Mouse (Mus musculus): ENCODE results near the gene Zfp12. TPM values are rescaled to one million over a fixed set of nuclear protein-coding genes. Genes with fewer than 3 reads are reported as not detected.

Gene Zfp12
- total RNA-seq, 1 experiment = 8.6 TPM

DNA sequence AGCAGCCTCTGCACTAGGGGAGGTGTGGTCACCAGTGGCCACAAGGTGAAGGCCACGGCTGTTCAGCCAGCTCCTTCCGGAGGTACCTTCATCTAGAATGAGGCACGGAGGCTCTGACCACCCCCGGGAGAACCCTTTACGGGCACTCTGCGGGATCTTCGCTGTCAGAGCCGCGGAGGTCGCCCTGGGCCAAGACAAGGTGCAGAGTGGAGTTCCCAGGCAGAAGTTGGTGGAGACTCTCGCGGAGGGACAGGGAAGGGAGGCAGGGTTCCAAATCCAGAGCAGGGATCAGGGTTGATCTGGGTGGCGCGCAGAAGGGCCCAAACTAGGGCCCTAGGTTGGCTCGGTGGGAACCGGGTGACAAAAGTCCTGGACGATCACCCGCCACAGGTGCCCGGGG lies 57.9 kb downstream of the Zfp12 start:
- H3K36me3 ChIP-seq (ENCODE audit: control insufficient read depth, insufficient read depth, low read length, poor library complexity, severe bottlenecking) = no peaks in the 10 kb centered on the region
- peaks cover under 1 to 2% of the 10 kb centered on the region in 2 experiments; a peak in 2 of 4 replicates for H3K4me1 ChIP-seq (ENCODE audit: control insufficient read depth in 2 of 2, insufficient read depth in 2 of 2, low read length in 2 of 2, poor library complexity in 1 of 2)
- no peaks in the 10 kb centered on the region for H3K9me3 ChIP-seq (ENCODE audit: control insufficient read depth, insufficient read depth, low read depth, low read length)
- no peak for TF ChIP-seq HCFC1 (IDR thresholded peaks at IDR 0.05; ENCODE audit: borderline replicate concordance, insufficient read depth, low read length)
- TF ChIP-seq ZC3H11A (IDR thresholded peaks at IDR 0.05; ENCODE audit: borderline replicate concordance, low read depth, low read length) = no peak
- no peak for TF ChIP-seq CHD2 (IDR thresholded peaks at IDR 0.05; ENCODE audit: low read depth, low read length)
- TF ChIP-seq ZNF384 (IDR thresholded peaks at IDR 0.05; ENCODE audit: low read depth, low read length) = no peak
- no peak for TF ChIP-seq MAFK (IDR thresholded peaks at IDR 0.05; ENCODE audit: insufficient read depth, low read depth, low read length)
- DNase-seq (ENCODE audit: low read depth, low spot score) = no peak
- no peak overlapping the region for H3K27ac ChIP-seq (ENCODE audit: insufficient read depth, low read depth, low read length, poor library complexity, severe bottlenecking)
- H3K9ac ChIP-seq (ENCODE audit: insufficient read depth, low read depth, low read length, poor library complexity, severe bottlenecking) = peak overlapping the region; percentile 61; the same call in 1 of the 2 replicates
- in situ Hi-C loops (cut with MboI; ENCODE audit: low sequenced_read_pairs in 2 of 2, unreplicated experiment in 2 of 2) = no loop called here
- H3K4me3 ChIP-seq (ENCODE audit: insufficient read depth in 1 of 2, low read depth in 1 of 2, low read length in 2 of 2, poor library complexity in 1 of 2, severe bottlenecking in 1 of 2) = peak overlapping the region; percentile 61 to 62

DNA sequence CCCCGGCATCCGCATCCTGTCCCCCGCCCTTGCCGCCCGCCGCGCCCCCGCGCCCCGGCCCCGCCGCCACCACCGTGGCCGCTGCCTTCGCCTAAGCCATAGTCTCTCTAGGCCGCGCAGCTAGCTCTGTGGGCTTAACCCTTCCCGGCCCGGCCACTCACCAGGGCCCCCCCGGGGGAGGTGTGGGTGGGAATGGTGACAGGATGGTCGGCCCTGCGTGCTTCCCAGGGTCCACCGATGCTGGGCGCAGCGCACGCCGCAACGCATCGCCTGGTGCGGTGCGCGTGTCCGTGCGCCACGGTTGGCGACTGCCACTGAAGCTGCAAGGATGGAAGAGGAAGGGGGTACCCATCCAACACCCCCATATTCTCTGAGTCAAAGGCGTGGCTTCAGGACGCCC lies 58.4 kb downstream of the Zfp12 start, which contains the start of gene Zfp853:
TSS of gene Zfp853 (minus strand) at position 220 of the 400 bp plus-strand sequence.
- no peaks in the 10 kb centered on the region for H3K36me3 ChIP-seq (ENCODE audit: control insufficient read depth, insufficient read depth, low read length, poor library complexity, severe bottlenecking)
- peak within 1 kb of the TSS; percentile 61; the same call in 1 of the 2 replicates for H3K9ac ChIP-seq (ENCODE audit: insufficient read depth, low read depth, low read length, poor library complexity, severe bottlenecking)
- H3K9me3 ChIP-seq (ENCODE audit: control insufficient read depth, insufficient read depth, low read depth, low read length) = no peaks in the 10 kb centered on the region
- in situ Hi-C loops (cut with MboI; ENCODE audit: low sequenced_read_pairs in 2 of 2, unreplicated experiment in 2 of 2) = no loop called here
- peaks cover 2 to 3% of the 10 kb centered on the region in 2 experiments; a peak in 2 of 4 replicates for H3K4me1 ChIP-seq (ENCODE audit: control insufficient read depth in 2 of 2, insufficient read depth in 2 of 2, low read length in 2 of 2, poor library complexity in 1 of 2)
- no peak within 1 kb of the TSS for H3K27ac ChIP-seq (ENCODE audit: insufficient read depth, low read depth, low read length, poor library complexity, severe bottlenecking)
- TF ChIP-seq ZC3H11A (IDR thresholded peaks at IDR 0.05; ENCODE audit: borderline replicate concordance, low read depth, low read length) (no peak), HCFC1 (IDR thresholded peaks at IDR 0.05; ENCODE audit: borderline replicate concordance, insufficient read depth, low read length) (no peak), CHD2 (IDR thresholded peaks at IDR 0.05; ENCODE audit: low read depth, low read length) (no peak), MAFK (IDR thresholded peaks at IDR 0.05; ENCODE audit: insufficient read depth, low read depth, low read length) (no peak), ZNF384 (IDR thresholded peaks at IDR 0.05; ENCODE audit: low read depth, low read length) (no peak)
- H3K4me3 ChIP-seq (ENCODE audit: insufficient read depth in 1 of 2, low read depth in 1 of 2, low read length in 2 of 2, poor library complexity in 1 of 2, severe bottlenecking in 1 of 2) = peak within 1 kb of the TSS; percentile 61 to 62
- no peak for DNase-seq (ENCODE audit: low read depth, low spot score)

DNA sequence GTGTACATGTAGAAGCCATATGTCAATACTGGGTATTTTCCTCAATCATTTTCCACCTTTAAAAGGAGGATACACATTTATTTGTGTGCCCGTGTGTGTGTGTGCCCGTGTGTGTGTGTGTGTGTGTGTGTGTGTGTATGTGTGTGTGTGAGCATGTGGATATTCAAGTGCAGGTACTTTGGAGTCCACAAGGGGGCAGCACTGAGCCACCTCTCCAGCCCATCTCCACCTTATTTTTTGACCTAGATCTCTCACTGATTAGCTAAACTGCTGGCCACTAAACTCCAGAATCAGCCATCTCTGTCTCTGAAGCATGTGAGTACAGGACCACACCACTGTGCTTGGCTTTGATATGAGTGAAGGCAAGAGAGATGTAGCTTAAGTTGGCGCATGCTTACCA lies 59.9 kb downstream of the Zfp12 start:
- Histone ChIP-seq H3K27ac (ENCODE audit: insufficient read depth, low read depth, low read length, poor library complexity, severe bottlenecking) (no peak overlapping the region), H3K9me3 (ENCODE audit: control insufficient read depth, insufficient read depth, low read depth, low read length) (no peaks in the 10 kb centered on the region), H3K4me1 (ENCODE audit: control insufficient read depth in 2 of 2, insufficient read depth in 2 of 2, low read length in 2 of 2, poor library complexity in 1 of 2) (peaks cover 2 to 3% of the 10 kb centered on the region in 2 experiments; a peak in 2 of 4 replicates), H3K4me3 (ENCODE audit: insufficient read depth in 1 of 2, low read depth in 1 of 2, low read length in 2 of 2, poor library complexity in 1 of 2, severe bottlenecking in 1 of 2) (no peak overlapping the region), H3K36me3 (ENCODE audit: control insufficient read depth, insufficient read depth, low read length, poor library complexity, severe bottlenecking) (no peaks in the 10 kb centered on the region), H3K9ac (ENCODE audit: insufficient read depth, low read depth, low read length, poor library complexity, severe bottlenecking) (no peak overlapping the region)
- in situ Hi-C loops (cut with MboI; ENCODE audit: low sequenced_read_pairs in 2 of 2, unreplicated experiment in 2 of 2) = no loop called here
- no peak for DNase-seq (ENCODE audit: low read depth, low spot score)
- no peak for TF ChIP-seq MAFK (IDR thresholded peaks at IDR 0.05; ENCODE audit: insufficient read depth, low read depth, low read length)
- TF ChIP-seq HCFC1 (IDR thresholded peaks at IDR 0.05; ENCODE audit: borderline replicate concordance, insufficient read depth, low read length) = no peak
- TF ChIP-seq ZNF384 (IDR thresholded peaks at IDR 0.05; ENCODE audit: low read depth, low read length) = no peak
- no peak for TF ChIP-seq ZC3H11A (IDR thresholded peaks at IDR 0.05; ENCODE audit: borderline replicate concordance, low read depth, low read length)
- no peak for TF ChIP-seq CHD2 (IDR thresholded peaks at IDR 0.05; ENCODE audit: low read depth, low read length)

DNA sequence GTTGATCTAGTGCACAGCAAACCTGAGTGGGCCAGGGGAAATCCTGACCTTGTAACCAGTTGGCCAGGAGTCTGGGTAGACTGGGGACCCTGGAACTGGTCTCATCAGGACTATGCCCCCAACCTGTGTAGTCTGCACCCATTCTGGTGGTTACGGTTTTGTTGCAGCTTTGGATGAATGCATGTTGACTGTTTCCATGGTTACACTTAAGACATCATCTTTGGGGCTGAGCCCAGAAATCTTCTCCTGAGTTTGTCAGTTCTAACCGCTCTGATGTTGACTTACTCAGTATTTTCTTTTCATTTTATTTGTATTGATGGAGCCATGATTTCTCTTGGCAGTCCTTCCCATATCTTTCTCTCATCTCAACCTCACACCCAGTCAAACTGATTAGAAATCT lies 60.4 kb downstream of the Zfp12 start:
- Histone ChIP-seq H3K4me3 (ENCODE audit: insufficient read depth in 1 of 2, low read depth in 1 of 2, low read length in 2 of 2, poor library complexity in 1 of 2, severe bottlenecking in 1 of 2) (no peak overlapping the region), H3K4me1 (ENCODE audit: control insufficient read depth in 2 of 2, insufficient read depth in 2 of 2, low read length in 2 of 2, poor library complexity in 1 of 2) (peaks cover 2 to 3% of the 10 kb centered on the region in 2 experiments; a peak in 2 of 4 replicates), H3K9me3 (ENCODE audit: control insufficient read depth, insufficient read depth, low read depth, low read length) (no peaks in the 10 kb centered on the region), H3K9ac (ENCODE audit: insufficient read depth, low read depth, low read length, poor library complexity, severe bottlenecking) (no peak overlapping the region), H3K27ac (ENCODE audit: insufficient read depth, low read depth, low read length, poor library complexity, severe bottlenecking) (no peak overlapping the region), H3K36me3 (ENCODE audit: control insufficient read depth, insufficient read depth, low read length, poor library complexity, severe bottlenecking) (no peaks in the 10 kb centered on the region)
- DNase-seq (ENCODE audit: low read depth, low spot score) = no peak
- TF ChIP-seq ZC3H11A (IDR thresholded peaks at IDR 0.05; ENCODE audit: borderline replicate concordance, low read depth, low read length) = no peak
- no peak for TF ChIP-seq HCFC1 (IDR thresholded peaks at IDR 0.05; ENCODE audit: borderline replicate concordance, insufficient read depth, low read length)
- TF ChIP-seq CHD2 (IDR thresholded peaks at IDR 0.05; ENCODE audit: low read depth, low read length) = no peak
- no peak for TF ChIP-seq ZNF384 (IDR thresholded peaks at IDR 0.05; ENCODE audit: low read depth, low read length)
- TF ChIP-seq MAFK (IDR thresholded peaks at IDR 0.05; ENCODE audit: insufficient read depth, low read depth, low read length) = no peak
- in situ Hi-C loops (cut with MboI; ENCODE audit: low sequenced_read_pairs in 2 of 2, unreplicated experiment in 2 of 2) = no loop called here

All from ES-E14 (cell line).